Mouse (Mus musculus): ENCODE results near the gene Vmn2r53.
"Not testable (repeated sequence)": the region's sequence is repeated elsewhere in the genome, so short reads cannot be mapped to it uniquely, and the experiment has no call there.

Gene Vmn2r53

GRCm38 (mm10) chr7:12608688-12609087, at the start of gene Vmn2r53:
Gene Vmn2r53, minus strand, starts transcription at chr7:12608788.
- DNase-seq = no peak

- DNase-seq = not testable (repeated sequence)
Observed at GRCm38 (mm10) chr7:12640219-12640618, 31.6 kb upstream of the Vmn2r53 start, which contains the start of gene Vmn2r54. Gene Vmn2r54, minus strand, starts transcription at chr7:12640319.
